Mouse (Mus musculus): Measurements from ENCODE around the gene Bend7.

Bend7 gene

DNA sequence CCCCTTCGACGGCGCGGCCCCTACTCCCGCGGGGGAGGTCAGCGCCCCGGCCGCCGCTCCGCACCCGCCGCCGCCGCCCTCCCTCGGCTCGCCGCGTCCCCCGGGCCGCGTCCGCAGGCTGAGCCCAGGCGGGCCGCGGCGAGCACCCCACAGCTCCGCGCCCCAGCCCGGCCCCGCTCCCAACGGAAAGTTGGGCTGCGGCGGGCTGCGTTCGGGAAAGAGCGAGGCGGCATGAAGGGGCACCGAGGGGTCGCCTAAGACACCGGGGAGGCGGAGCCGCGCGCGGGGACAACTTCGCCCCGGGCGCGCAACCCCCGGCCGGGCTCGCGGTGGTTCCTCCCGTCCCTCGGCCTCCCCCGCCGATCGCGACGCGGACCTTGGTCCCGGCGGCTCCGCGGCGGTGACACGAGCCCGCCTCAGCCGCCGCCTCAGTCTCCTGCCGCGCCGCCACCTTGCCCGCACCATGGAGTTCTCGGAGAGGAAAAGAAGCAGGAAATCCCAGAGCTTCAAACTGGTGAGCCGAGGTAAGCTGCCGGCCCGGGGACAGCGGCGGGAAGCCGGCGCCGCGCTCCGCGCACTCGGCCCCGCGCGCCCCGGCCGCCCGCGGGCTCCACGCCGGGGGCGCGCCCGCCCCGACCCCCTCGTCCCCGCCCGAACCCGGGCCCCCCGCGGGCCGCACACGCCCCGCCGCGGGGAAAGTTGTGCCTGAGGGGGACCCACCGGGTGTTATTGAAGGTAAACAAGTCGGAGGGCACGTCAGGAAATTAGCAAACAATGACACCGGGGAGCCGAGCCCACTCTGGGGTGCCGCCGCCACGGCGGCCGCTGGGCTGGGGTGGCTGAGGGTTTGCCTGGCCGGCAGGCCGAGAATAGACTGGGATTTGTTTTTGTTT lies at the start of gene Bend7:
Bend7 (plus strand) TSS at position 63 of the 893 bp plus-strand sequence.
- no peak for DNase-seq

DNA sequence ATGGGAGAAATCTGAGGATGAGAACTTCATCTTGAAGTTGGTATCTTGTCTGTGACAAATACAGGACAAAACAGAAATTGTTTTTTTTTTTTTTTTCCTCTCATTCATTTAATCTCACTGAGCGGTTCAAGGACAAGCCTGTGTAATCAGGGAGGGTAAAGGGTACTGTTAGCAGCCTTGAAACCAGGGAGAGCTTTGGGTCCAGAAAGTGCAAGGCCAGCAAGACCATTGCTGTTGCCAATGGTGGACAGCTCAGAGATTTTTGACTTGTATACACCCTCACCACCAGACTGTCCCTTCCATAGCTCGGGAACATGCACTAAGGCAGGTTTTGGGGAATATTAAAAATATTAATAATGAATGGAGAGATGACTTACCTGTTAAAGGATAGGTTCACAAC lies 49.0 kb upstream of the Bend7 start:
- DNase-seq, result no peak

DNA sequence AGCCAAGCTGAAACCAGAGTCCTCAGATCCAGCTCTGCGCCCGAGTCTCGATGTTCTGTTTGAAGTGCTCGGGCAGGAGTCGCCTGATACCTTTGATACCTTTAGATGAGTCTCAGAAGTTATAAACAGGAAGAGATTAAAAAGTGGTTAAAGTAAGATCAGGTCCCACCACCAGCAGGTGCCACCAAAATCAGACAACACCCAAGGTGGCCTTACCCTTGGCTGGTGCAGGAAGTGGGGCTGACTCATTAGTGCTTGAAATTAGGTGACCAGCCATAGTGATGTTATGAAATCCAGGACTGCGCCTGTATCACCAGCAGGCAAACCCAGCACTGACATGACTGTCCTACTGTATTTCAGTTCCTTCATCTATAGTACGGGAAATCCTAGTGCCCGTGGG lies 47.9 kb upstream of the Bend7 start:
- DNase-seq, result no peak

DNA sequence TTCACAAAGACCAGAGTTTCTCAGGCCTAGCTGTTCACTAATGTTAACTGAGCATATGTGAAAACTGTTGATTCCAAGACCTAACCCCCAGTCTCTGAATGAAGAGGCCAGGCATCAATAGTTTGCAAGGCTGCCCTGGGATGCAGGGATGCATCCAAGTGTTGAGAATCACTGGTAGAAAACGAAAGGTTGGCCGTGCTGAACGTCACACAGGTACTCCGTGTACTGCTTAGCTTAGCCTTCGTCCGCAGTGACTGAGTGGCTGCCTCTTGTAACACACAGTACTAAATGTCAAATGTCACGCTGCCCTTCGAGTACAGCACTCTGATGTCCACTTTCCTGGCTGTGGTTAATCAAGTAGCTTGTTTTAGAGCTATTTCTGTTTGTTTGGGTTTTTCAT lies 46.0 kb upstream of the Bend7 start:
- DNase-seq, result no peak

DNA sequence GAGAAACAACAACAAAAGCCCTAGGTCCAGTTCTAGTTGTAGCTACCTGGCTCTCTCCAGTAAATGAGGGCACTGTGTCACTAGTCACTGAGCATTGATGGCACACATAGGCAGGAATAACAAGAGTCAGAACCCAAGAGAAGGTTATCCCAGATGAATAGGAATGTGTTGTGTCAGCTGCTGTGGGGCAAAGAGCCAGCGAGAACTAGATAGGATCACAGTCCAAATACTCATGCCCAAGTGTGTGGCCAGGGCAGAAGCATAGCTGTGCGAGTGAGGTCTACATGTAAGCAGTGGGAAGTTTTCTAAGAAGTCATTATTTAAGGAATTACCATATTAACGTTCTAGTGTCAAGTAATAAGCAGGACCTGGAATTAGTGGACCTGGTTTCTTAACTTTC lies 37.7 kb upstream of the Bend7 start:
- DNase-seq, result no peak

DNA sequence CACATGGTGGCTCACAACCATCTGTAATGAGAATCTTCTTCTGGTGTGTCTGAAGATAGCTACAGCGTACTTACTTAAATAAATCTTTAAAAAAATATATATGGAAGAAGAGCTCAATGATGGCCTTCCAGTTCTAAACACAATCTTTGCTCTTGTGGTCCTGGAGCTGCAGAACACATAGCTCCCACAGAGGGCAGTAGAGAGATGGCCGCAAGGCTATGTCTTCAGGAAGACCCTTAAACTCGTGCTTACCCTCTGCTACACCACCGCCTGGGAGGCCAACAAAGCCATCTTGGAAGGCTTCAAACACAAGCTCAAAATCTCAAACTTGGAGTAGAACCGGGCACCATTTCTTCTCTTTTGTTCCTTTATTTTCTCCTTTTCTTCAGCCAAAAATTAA lies 6.4 kb upstream of the Bend7 start:
- DNase-seq, result no peak

DNA sequence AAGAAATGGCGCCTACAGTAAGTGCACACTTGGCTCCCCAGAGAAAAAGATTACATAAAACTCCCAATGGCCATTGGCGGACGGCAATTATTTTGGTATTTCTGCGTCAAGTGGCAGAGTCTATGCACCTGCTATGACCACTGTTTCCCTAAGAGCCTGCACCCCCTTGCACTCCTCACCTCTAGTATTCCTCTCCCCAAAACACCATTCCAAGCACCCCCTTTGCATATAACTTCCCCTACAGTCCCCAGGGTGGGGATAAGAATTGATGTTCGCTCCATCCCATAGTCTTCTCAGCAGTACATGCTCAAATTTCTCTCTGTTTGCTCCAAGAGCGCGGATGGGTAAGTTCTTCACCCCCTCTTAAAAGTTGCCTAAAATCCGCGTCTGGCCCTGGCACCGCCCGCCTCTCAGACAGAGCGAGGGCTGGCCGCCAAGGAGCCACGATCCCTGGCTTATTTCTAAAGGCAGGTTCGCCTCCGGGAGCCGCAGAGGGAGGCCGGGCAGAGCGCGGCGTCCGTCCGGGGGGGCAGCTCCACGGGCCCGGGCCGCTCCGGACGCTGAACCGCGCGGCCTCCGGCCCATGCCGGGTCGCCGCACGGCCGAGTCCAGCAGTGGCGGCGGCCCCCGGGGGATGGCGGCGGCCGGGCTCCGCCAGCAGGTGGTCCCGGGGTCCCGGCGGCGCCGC lies 406 bp upstream of the Bend7 start:
- no peak for DNase-seq

DNA sequence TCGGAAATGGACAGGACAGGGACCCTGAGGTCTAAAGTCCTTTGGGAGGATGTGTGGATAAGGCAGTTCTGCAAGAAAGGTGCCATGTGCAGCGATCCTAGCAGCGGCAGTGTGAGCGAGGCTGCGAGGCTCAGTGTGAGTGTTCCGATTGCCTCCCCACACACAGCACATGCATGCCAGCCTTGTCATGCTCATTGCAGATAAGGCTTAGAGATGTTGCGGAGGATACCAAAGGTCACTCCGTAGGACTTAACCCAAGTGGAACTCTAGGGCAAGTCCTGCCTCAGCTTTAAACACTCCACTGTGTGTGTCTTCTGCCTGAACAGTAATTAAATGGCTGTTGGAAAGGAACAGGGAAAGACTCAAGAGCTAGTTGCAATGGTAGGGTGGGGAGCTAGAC lies 5.5 kb downstream of the Bend7 start:
- DNase-seq, result no peak

DNA sequence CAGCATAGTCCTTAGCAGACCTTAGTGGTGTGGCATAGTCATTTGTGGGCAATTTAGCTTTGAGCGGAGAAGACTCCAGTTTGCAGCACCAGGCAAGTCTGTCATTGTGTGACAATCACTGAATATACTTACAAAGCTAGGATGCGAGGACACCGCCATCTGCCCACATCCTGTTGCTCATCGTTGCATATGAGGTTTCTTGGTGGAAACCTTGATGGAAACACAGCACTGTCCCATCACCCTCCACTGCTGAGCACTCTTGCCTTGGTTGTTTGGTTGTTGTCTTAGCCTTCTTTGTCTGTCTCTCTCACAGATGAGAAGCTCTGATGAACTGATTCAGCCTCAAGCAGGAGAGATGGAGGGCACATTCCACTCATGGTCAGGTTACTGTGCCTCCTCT lies 12.5 kb downstream of the Bend7 start:
- DNase-seq, result no peak

DNA sequence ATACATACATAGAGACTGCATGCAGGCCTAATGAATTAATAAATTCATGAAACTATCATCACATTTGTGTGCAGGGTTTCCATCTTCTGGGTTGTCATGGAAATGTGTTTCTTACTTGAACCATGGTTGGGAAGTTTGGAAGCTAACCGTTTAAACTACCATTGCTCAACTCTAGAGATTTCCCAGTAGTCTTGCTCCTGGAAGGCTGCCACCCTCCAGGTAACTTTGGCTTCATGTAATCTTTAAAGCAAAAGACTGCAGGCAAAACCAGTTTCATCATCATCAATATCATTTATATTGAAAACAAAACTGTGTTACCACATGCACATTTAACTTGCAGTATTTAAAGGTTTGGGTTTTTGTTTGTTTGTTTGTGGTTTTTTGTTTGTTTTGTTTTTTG lies 16.3 kb downstream of the Bend7 start:
- DNase-seq, result no peak

DNA sequence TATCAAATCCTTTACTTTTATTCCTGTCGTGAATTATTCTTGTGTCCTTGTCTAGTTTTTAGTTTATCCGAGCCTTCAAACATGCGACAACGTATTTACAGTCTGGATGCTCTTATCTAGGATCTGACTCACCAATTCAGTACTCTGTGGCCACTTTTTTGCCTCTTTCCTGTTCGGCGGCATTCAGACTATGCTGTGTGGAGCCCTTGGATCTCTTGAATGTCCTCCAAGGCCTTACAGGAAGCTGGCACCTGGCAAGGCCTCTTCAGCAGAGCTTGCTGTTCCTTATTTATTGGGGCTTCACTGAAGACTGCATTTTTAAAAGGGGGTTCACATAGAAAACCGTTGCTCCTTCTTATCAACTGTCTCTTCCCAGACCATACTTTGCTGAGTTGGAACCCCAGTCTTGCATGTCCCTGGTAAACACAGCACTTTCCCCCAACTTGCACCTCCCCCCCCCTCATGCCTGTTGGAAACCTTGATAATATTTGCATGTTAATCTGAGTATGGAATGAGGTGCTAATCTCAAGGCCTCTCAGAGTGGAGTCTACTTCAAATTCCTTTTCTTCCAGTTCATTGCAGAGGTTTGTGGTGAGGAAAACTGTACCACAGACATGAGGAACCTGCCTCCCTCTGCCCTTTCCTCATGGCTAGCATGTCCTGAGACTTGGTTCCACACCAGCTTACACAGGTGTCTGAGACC lies 18.6 kb downstream of the Bend7 start:
- no peak for DNase-seq

DNA sequence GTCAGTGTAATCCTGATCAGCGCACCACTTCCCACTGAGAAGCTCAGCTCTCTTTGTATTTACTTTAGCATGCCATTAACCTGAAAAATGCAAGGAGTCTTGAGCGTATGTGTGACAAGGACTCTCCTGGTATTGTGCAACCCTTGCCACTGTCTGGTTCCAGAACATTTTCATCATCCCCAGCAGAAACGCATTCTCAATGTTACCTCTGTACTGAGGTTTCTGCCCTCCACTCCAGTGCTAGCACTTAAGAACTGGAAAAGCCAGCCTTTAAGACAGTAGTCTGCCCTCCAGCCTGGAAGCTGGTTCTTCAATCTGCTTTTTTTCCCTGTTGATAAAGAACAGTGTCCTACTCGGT lies 19.1 kb downstream of the Bend7 start:
- no peak for DNase-seq

DNA sequence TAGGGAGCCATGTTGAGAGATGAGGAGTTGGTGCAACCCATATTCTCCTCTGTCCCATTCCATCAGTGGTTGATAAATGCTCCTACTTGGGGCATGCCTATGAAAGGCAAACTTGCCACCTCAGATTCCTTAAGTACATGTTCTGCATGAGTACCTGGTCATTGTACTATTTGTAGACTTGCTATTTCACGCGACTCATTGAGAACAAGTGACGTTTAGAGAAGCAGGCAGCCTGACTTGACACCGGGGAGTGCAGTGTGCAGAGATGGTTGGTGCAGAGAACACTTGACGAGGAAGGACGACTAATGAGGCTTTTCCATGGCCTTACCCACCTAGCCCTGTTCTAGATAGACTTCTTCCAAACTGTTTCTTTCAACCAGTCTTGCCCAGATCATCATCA lies 34.3 kb downstream of the Bend7 start:
- no peak for DNase-seq

DNA sequence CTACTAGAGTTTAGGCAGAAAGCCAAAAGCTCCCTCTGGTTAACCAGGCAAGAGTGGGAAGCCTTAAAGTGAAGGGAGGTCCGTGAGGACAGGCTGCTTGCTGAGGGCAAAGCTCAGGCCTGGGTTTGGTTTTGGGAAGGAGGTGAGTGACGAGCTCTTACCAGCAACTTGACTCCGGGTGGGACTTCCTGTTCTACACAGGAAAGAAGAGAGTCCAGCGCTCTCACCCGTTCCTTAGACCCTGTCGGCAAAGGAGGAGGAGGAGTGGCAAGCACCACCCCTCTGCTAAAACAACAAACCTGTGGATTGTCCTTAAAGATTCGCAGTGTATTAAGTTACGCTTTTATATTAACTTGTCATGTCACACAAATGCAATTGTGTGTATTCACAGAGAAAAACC lies 38.1 kb downstream of the Bend7 start:
- DNase-seq, result no peak

DNA sequence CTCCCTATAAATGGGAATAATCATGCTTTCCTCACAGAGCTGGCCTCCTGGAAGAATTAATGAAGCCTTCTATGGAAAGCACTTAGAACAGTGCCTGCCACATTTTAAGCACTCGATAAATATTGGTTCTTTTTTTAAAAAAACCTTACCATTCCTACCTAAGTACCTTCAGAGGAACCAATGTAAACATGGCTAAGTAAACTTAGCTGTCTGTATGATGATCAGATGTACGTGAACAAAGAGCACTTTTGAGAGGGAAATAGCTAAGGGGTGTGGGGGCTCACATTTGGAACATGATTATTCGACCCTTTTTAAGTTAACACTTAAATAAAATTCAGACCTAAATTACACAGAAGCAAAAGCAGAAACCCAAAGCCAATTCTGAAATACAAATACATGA lies 39.6 kb downstream of the Bend7 start:
- DNase-seq, result no peak

DNA sequence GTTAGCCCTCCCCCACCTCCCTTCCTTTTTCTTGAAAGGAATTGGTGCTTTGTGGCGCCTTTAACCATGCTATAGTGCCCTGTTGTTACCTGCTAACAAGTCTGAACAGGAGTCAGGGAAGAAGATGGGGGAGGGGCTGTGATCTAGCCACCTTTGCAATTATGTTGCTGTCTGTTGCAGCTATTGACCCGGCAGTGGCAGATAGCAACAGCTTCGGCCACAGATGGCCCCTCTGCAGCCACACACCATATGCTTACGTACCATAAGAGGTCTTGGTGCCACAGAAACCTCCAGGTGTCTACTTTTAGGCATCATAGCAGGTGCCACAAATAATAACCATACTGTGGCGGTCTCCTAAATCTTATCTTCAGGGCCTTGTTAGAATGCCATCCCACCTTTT lies 43.1 kb downstream of the Bend7 start:
- no peak for DNase-seq

DNA sequence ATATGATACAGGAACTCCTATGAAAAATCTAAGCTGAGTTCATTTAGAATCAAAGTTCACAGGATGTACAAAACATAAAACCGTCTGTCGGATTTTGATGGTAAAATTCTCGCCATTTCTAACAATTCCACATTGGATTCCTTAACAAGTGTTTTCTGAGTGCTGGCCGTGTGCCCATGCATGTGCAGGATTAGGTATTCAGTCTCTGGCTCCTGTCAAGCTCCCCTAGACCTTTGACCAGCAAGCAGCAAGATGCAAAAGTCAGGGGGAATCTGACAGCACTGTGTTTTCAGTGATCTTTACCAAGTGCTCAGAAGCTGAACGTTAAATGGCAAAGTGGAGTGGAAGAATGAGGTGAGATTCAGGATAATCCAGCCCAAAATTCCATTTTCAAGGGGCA lies 44.3 kb downstream of the Bend7 start:
- no peak for DNase-seq

DNA sequence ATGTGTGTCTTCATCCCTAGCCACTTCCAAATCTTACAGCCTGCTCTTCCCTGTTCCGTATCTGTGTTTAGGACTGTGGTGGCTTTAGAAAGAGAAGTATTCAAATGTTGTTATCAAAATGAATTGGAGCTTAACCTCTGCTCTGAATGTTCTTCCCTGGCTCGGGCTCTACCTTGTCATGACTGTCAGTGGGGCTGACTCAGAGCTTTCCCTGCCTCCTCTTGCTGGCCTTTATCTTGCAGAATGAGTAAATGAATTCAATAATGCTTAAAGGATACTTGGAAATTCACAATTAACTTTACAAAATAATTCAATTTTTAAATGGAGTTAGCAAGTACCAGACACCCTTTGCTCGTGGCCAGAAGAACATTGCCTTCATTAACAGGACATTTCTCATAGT lies 46.4 kb downstream of the Bend7 start:
- DNase-seq, result no peak

DNA sequence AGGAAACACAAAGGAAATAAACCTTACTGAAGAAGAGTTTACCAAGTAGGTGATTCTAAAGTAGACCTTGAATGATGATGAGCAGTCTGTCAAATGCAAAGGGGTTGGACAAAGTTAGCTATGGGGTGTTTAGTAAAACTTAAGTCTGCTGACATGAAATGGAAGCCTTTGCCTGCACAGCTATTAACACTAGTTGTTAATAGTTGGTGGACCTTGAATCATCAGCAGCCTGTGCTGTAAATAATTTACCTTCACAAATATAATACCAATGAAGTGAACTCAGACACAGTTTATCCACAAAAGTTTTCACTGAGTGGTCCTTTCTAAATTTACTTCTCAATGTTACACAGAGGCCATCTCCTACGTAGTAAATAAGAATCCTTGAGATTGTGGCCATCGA lies 52.7 kb downstream of the Bend7 start:
- DNase-seq, result no peak

DNA sequence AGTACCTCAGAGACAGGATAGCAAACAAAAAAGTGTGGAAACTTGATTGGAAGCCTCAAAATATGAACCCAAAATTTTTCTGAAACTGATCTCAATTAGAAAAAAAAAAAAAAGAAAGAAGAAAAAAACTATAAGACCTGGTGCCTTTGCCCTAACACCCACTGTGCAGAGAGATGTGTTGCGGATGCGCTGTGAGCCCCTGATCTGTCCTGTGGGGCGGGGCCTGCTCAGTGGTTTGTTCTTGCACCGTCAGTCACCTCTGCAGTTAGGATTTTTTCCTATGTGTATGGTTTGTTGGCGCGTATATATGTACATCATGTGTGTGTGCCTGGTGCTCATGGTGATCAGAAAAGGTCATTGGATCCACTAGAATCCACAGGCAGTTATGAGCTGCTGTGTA lies 56.3 kb downstream of the Bend7 start:
- no peak for DNase-seq

DNA sequence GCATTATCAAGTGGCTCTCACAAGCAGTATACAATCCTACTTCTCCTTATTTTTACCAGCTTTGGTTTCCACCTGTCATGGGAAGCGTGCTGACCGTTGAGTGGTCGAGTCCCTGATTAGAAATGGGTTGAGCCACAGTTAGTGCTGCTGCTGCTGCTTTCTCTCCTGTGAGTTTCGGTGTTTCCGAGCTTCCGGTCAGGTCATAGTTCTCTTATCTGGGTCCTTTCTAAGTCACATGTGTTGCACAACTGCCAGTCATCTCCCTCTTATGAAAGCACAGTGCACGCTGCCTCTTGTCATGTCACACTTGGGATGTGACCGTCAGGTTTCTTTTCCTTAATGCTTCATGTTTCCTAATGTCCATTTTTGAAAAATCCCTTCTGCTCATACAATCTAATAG lies 59.7 kb downstream of the Bend7 start:
- no peak for DNase-seq

DNA sequence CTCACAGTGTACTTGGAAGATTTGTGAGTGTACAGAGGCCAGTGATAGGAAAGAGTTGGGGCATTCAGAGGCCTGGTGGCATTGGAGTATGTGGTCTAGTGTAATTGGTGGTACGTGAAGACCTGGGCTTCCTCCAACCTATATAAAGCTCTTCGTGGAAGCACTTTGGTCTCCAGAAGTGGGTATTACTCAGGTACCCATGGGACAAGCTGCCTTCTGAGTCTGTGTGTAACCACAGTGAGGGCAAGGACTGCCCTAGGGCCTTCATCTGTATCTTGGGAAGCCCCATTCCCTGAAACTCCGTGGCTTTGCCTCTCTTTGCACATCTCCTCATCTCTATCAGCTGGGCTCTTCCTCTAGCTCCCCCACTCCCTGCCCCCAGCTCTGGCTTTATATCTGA lies 64.0 kb downstream of the Bend7 start:
- DNase-seq, result no peak

DNA sequence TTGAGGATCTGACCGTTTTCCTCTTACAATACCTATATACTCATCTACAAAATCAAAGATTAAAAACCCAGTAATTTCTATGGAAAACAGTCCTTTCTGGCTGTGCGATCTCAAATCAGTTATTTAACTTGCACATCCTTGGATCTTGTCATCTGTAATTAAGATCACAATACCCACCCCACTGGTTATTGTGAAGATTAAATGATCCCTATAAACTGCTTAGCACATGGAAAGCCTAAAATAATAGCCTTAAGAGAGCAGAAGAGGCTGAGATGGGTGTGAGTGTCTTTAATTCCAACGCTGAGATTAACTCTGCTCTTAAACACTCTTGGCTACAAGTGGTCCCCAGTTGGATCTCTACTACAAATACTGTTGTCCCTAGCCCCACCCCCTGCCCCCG lies 64.8 kb downstream of the Bend7 start:
- DNase-seq, result no peak
